In the genomic region with DNA sequence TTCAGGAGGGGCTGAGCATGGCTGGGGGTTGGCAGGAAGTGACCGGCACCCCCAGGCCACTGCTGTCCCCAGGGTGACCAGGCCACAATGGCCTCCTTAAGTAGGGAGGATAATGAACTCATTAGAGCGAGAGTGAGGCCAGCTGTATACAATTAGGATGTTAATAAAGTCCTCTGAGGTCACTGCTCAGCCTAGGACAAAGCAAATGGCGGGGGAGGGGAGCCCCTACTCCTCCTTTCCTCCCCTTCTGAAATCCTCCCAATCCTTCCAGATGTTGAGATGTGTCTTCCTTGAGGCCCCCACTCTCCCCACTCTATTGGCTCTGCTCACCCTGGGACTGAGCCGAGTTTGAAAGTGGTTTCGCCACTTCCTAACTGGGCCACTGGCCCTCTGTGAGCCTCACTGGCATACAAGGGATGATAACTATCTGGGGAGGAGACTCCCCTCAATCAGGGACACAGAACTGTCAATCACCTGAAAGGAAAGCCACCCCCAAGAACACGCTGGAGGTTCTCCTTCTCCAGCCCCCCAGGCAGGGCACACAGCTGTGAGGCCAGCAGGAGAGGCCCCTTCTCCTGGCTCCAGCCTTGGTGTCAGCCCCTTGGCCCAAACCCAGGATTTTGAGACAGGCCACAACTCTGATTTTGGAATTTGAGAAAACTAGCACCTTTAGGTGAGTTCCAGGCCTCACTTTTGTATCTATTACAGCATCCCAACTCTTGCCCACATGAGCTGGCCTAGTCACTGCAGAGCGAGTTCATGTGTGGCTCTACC, we compare ENCODE assay signal across 8 mouse cellular contexts.
DNase-seq lines count a peak whose midpoint lies in the region; ATAC-seq lines count a peak whose summit lies in the region.

No protein-coding gene starts in this region.

- ATAC-seq in embryonic facial prominence, embryonic 13.5 days (ENCODE audit: insufficient number of reproducible peaks, insufficient read depth, low FRiP score, low TSS enrichment, low read depth), result 0 out of 2 replicates have a peak, but pooled peaks have one; percentile 8
- ATAC-seq in kidney, embryonic 14.5 days (ENCODE audit: low FRiP score, low TSS enrichment), result peak; percentile 48; the same call in 1 of the 2 replicates
- ATAC-seq in midbrain, embryonic 16.5 days, result 0 out of 2 replicates have a peak, but pooled peaks have one; percentile 30

- 35% methylated on average over 7 of the region's 7 CpGs for WGBS in embryonic facial prominence, embryonic 13.5 days
- 50% methylated on average over 7 of the region's 7 CpGs for WGBS in kidney, embryonic 14.5 days
- 27% methylated on average over 7 of the region's 7 CpGs for WGBS in midbrain, embryonic 16.5 days

- no peaks in the 10 kb centered on the region for H3K9me3 ChIP-seq in embryonic facial prominence, embryonic 13.5 days
- H3K9me3 ChIP-seq in kidney, embryonic 14.5 days (ENCODE audit: control insufficient read depth, low read length), result no peaks in the 10 kb centered on the region
- no peaks in the 10 kb centered on the region for H3K9me3 ChIP-seq in midbrain, embryonic 16.5 days (replicated peaks; ENCODE audit: control insufficient read depth, low read length, poor library complexity, severe bottlenecking)

- no peak overlapping the region for H3K4me3 ChIP-seq in embryonic facial prominence, embryonic 13.5 days
- no peak overlapping the region for H3K4me3 ChIP-seq in kidney, embryonic 14.5 days (ENCODE audit: low read length)
- H3K4me3 ChIP-seq in midbrain, embryonic 16.5 days (ENCODE audit: low read depth, low read length), result no peak overlapping the region

- H3K9ac ChIP-seq in embryonic facial prominence, embryonic 13.5 days, result peak overlapping the region; percentile 27; the same call in 1 of the 2 replicates
- H3K9ac ChIP-seq in kidney, embryonic 14.5 days (ENCODE audit: low read depth, low read length), result no peak overlapping the region
- no peak overlapping the region for H3K9ac ChIP-seq in midbrain, embryonic 16.5 days (ENCODE audit: low read depth, low read length)

- H3K4me1 ChIP-seq in embryonic facial prominence, embryonic 13.5 days, result peaks cover 70% of the 10 kb centered on the region
- H3K4me1 ChIP-seq in kidney, embryonic 14.5 days (ENCODE audit: control insufficient read depth, insufficient read depth, low read length), result peaks cover 37% of the 10 kb centered on the region
- H3K4me1 ChIP-seq in midbrain, embryonic 16.5 days (ENCODE audit: control insufficient read depth, insufficient read depth, low read length), result peaks cover 4% of the 10 kb centered on the region

- DNase-seq in kidney, adult 11 months, result peak; percentile 52
- no peak for DNase-seq in kidney, adult 18-20 months
- no peak for DNase-seq in frontal cortex, postnatal 14 days (ENCODE audit: low spot score in 2 of 2)
- no peak for DNase-seq in testis, postnatal 14 days (ENCODE audit: low spot score)
- no peak for DNase-seq in spleen, postnatal 4 days (ENCODE audit: low spot score in 2 of 2)

- peaks cover 47% of the 10 kb centered on the region for H3K36me3 ChIP-seq in embryonic facial prominence, embryonic 13.5 days
- peaks cover 10% of the 10 kb centered on the region for H3K36me3 ChIP-seq in kidney, embryonic 14.5 days (ENCODE audit: control insufficient read depth, insufficient read depth, low read length)
- H3K36me3 ChIP-seq in midbrain, embryonic 16.5 days (ENCODE audit: control insufficient read depth, insufficient read depth, low read length), result no peaks in the 10 kb centered on the region

- H3K27me3 ChIP-seq in embryonic facial prominence, embryonic 13.5 days, result no peaks in the 10 kb centered on the region
- no peaks in the 10 kb centered on the region for H3K27me3 ChIP-seq in kidney, embryonic 14.5 days (ENCODE audit: control insufficient read depth, insufficient read depth, low read length)
- no peaks in the 10 kb centered on the region for H3K27me3 ChIP-seq in midbrain, embryonic 16.5 days (ENCODE audit: control insufficient read depth, insufficient read depth, low read depth, low read length)

- no peak overlapping the region for H3K4me2 ChIP-seq in embryonic facial prominence, embryonic 13.5 days
- H3K4me2 ChIP-seq in kidney, embryonic 14.5 days (replicated peaks; ENCODE audit: low read depth, low read length), result no peak overlapping the region
- H3K4me2 ChIP-seq in midbrain, embryonic 16.5 days (ENCODE audit: low read length), result no peak overlapping the region

- H3K27ac ChIP-seq in embryonic facial prominence, embryonic 13.5 days, result peak overlapping the region; percentile 66
- H3K27ac ChIP-seq in kidney, embryonic 14.5 days (ENCODE audit: low read depth, low read length), result peak overlapping the region; percentile 80; the same call in 1 of the 2 replicates
- no peak overlapping the region for H3K27ac ChIP-seq in midbrain, embryonic 16.5 days (ENCODE audit: low read length)
